In genomic region chr11:87736647-87737134, GRCm38 (mm10) we compare ENCODE assay signal across 9 mouse cellular contexts. TPM values are rescaled to one million over a fixed set of nuclear protein-coding genes. Genes with fewer than 3 reads are reported as not detected.
DNase-seq lines count a peak whose midpoint lies in the region; ATAC-seq lines count a peak whose summit lies in the region.
"Had no signal": no experiment of that assay in that cellular context is flagged by ENCODE, and none has a peak within 500 bp of the region (broad histone marks: within the 10 kb centered on the region; RNA-seq: fewer than 3 reads in every experiment).

No protein-coding gene starts in this region.

- H3K9ac ChIP-seq in hindbrain, embryonic 15.5 days: peak overlapping the region; percentile 87

- peak; percentile 57 for DNase-seq in T-cell, adult 2 months (ENCODE audit: low spot score)
- DNase-seq in frontal cortex, postnatal 36 days (ENCODE audit: low spot score in 2 of 2): peak; percentile 45 to 58
- peak; percentile 45 for DNase-seq in left cerebral cortex, postnatal 4 days
- peak; percentile 66 to 67 for DNase-seq in right cerebral cortex, postnatal 10 days (ENCODE audit: low spot score in 2 of 2)
- DNase-seq in urinary bladder, postnatal 36 days (ENCODE audit: low spot score in 2 of 2): peak; percentile 55 to 62

- peak; percentile 72 for ATAC-seq in common myeloid progenitor, adult 5-6 weeks (replicated peaks; ENCODE audit: low read depth, poor library complexity, severe bottlenecking)
- ATAC-seq in hindbrain, embryonic 15.5 days (ENCODE audit: low FRiP score, low read depth): peak; percentile 54
- ATAC-seq in megakaryocyte progenitor cell, adult 5-6 weeks (replicated peaks; ENCODE audit: poor library complexity): peak; percentile 62

- peak overlapping the region; percentile 79 for H3K27ac ChIP-seq in hindbrain, embryonic 15.5 days (replicated peaks)

- no peaks in the 10 kb centered on the region for H3K9me3 ChIP-seq in hindbrain, embryonic 15.5 days

- 2% methylated on average over 31 of the region's 31 CpGs for WGBS in hindbrain, embryonic 15.5 days

- H3K36me3 ChIP-seq in hindbrain, embryonic 15.5 days: peaks cover 15% of the 10 kb centered on the region; the same call in 1 of the 2 replicates

- H3K4me1 ChIP-seq in hindbrain, embryonic 15.5 days (replicated peaks): peaks cover 20% of the 10 kb centered on the region

- H3K4me3 ChIP-seq in hindbrain, embryonic 15.5 days: peak overlapping the region; percentile 91

- peak overlapping the region; percentile 82 for H3K4me2 ChIP-seq in hindbrain, embryonic 15.5 days

- intact Hi-C loops in left cerebral cortex, postnatal 4 days (cut with DNase I): no loop called here

- H3K27me3 ChIP-seq in hindbrain, embryonic 15.5 days: no peaks in the 10 kb centered on the region

RNA-seq across cellular contexts. Expression of gene Supt4a, which starts 0.7 kb away (rescaled TPM):
- total RNA-seq in common myeloid progenitor, adult 5-6 weeks (2017): 68.7 and 71.2 TPM in 2 replicates
- 130 and 137 TPM in 2 replicates for polyA plus RNA-seq in hindbrain, embryonic 15.5 days (2015; fragmentation: Nextera tagmentation; extraction: Ambion mirVana)
- 10 to 100 TPM; 53.8 to 54.4 TPM for total RNA-seq in left cerebral cortex, postnatal 4 days (2021)
- 147 and 161 TPM in 2 replicates for total RNA-seq in megakaryocyte progenitor cell, adult 5-6 weeks (2015)
- 52.8 and 63.7 TPM in 2 replicates for total RNA-seq in megakaryocyte progenitor cell, adult 5-6 weeks (2017)

RNA-seq across cellular contexts. Expression of gene Tspoap1, which starts 23.6 kb away (rescaled TPM):
- 8.4 and 12.0 TPM in 2 replicates for total RNA-seq in common myeloid progenitor, adult 5-6 weeks (2017)
- 43.6 and 50.4 TPM in 2 replicates for polyA plus RNA-seq in hindbrain, embryonic 15.5 days (2015; fragmentation: Nextera tagmentation; extraction: Ambion mirVana)
- total RNA-seq in left cerebral cortex, postnatal 4 days (2021): 100 to 1,000 TPM; 180 to 186 TPM
- total RNA-seq in megakaryocyte progenitor cell, adult 5-6 weeks (2015): 34.1 and 38.5 TPM in 2 replicates
- 47.0 and 66.4 TPM in 2 replicates for total RNA-seq in megakaryocyte progenitor cell, adult 5-6 weeks (2017)

RNA-seq across cellular contexts. Expression of gene Mpo, which starts 56.7 kb away (rescaled TPM):
- total RNA-seq in common myeloid progenitor, adult 5-6 weeks (2017): 1,506 and 1,797 TPM in 2 replicates
- 0.21 TPM in 2 replicates for polyA plus RNA-seq in hindbrain, embryonic 15.5 days (2015; fragmentation: Nextera tagmentation; extraction: Ambion mirVana)
- total RNA-seq in left cerebral cortex, postnatal 4 days (2021): under 1 TPM in 1 of 2 experiments, not detected in 1; 0.32 TPM
- total RNA-seq in megakaryocyte progenitor cell, adult 5-6 weeks (2015): 13,257 and 15,415 TPM in 2 replicates
- 8,081 and 8,928 TPM in 2 replicates for total RNA-seq in megakaryocyte progenitor cell, adult 5-6 weeks (2017)
- total RNA-seq: heart, postnatal 36 days had no signal

Comparison
In these comparisons a context has a peak if more than half of its experiments do, and no peak if none do; other contexts are left out.
1. Peak in every context shown above with its lines: DNase-seq, ATAC-seq, H3K4me3 ChIP-seq and H3K27ac ChIP-seq.
2. RNA of gene Mpo, which starts 56.7 kb away (total RNA-seq): 8,081 to 15,415 TPM in megakaryocyte progenitor cell, adult 5-6 weeks and 1,506 to 1,797 TPM in common myeloid progenitor, adult 5-6 weeks; 0.32 TPM in left cerebral cortex, postnatal 4 days; every median in the first group is over 1,000 times any median in the second.